Mouse (Mus musculus) midbrain, embryonic 10.5 days (tissue): ENCODE measurements around the gene Dzank1. TPM values are rescaled to one million over a fixed set of nuclear protein-coding genes. Genes with fewer than 3 reads are reported as not detected.
A peak's percentile ranks its signal among the peaks of the same experiment; 100 is the strongest.

Experiments
- DNase-seq: peaks from one replicate; pipeline ENCODE4 v3.0.0-alpha.2; 2017; ENCODE audit warnings: low spot score
- H3K27ac ChIP-seq: fragments of 300-500 bp; sonication (generic); replicated peaks from 2 replicates; pipeline ENCODE4 v1.5.1; 2016; ENCODE audit warnings: mild to moderate bottlenecking
- H3K27me3 ChIP-seq: fragments of 300-500 bp; sonication (generic); 2 replicates; pipeline ENCODE4 v1.6.1; 2016; ENCODE audit warnings: low read depth, mild to moderate bottlenecking; ENCODE audit not compliant: poor library complexity, severe bottlenecking
- H3K36me3 ChIP-seq: fragments of 300-500 bp; sonication (generic); 2 replicates; pipeline ENCODE4 v1.6.1; 2016; ENCODE audit warnings: mild to moderate bottlenecking, moderate library complexity
- H3K4me1 ChIP-seq: fragments of 300-500 bp; sonication (generic); 2 replicates; pipeline ENCODE4 v1.6.1; 2016
- H3K4me3 ChIP-seq: fragments of 300-500 bp; sonication (generic); 2 replicates; pipeline ENCODE4 v1.5.1; 2016; ENCODE audit warnings: mild to moderate bottlenecking, moderate library complexity
- H3K9me3 ChIP-seq: fragments of 300-500 bp; sonication (generic); replicated peaks from 2 replicates; pipeline ENCODE4 v1.6.1; 2016; ENCODE audit warnings: mild to moderate bottlenecking
- WGBS: fragments of 180-500 bp; shearing (Covaris S2); methylation state at CpG from one replicate; pipeline ENCODE4 v1.1.7; 2016; 5-methylcytosine and 5-hydroxymethylcytosine counted together
- polyA plus RNA-seq: library from polyadenylated mRNA; unstranded; fragments of >200 nt; fragmentation: Nextera tagmentation; extraction: Ambion mirVana; gene quantifications from 2 replicates; pipeline ENCODE4 v1.2.1, GENCODE M21; 2016

Gene Dzank1
- 1.8 and 2.8 TPM in 2 replicates for polyA plus RNA-seq

- peak within 1 kb of the TSS; percentile 93 for H3K27ac ChIP-seq
- peaks cover 31% of the 10 kb centered on the region for H3K27me3 ChIP-seq
- peaks cover 18% of the 10 kb centered on the region for H3K4me1 ChIP-seq
- DNase-seq: peak; percentile 97
- peaks cover 26% of the 10 kb centered on the region for H3K36me3 ChIP-seq
- peak within 1 kb of the TSS; percentile 98 for H3K4me3 ChIP-seq
- H3K9me3 ChIP-seq: no peaks in the 10 kb centered on the region
- whole genome bisulfite sequencing: under 1% methylated on average over 56 of the region's 56 CpGs
These were observed at the start of gene Dzank1, which contains the start of gene Polr3f for GRCm38 (mm10) chr2:144526981-144527820. TSS of gene Dzank1 (minus strand) at chr2:144527414. TSS of gene Polr3f (plus strand) at chr2:144527718.

- H3K27me3 ChIP-seq: no peaks in the 10 kb centered on the region
- H3K36me3 ChIP-seq: peaks cover 21% of the 10 kb centered on the region
- H3K9me3 ChIP-seq: no peaks in the 10 kb centered on the region
- DNase-seq: peak; percentile 95
- peak within 1 kb of the TSS; percentile 85 for H3K4me3 ChIP-seq
- under 1% methylated on average over 44 of the region's 44 CpGs for WGBS
- peak within 1 kb of the TSS; percentile 94 for H3K27ac ChIP-seq
- peaks cover 19% of the 10 kb centered on the region for H3K4me1 ChIP-seq
These were observed 28.8 kb upstream of the Dzank1 start, which contains the start of gene Sec23b for GRCm38 (mm10) chr2:144555820-144556552. TSS of gene Sec23b (plus strand) at chr2:144556229.

GRCm38 (mm10) chr2:144555286-144555819 is 28.1 kb upstream of the Dzank1 start:
- peak overlapping the region; percentile 85 for H3K4me3 ChIP-seq
- peaks cover 19% of the 10 kb centered on the region for H3K4me1 ChIP-seq
- H3K27me3 ChIP-seq: no peaks in the 10 kb centered on the region
- no peak for DNase-seq
- H3K9me3 ChIP-seq: no peaks in the 10 kb centered on the region
- 3% methylated on average over 14 of the region's 14 CpGs for WGBS
- H3K27ac ChIP-seq: peak overlapping the region; percentile 94
- peaks cover 16% of the 10 kb centered on the region for H3K36me3 ChIP-seq

- H3K4me3 ChIP-seq: no peak overlapping the region
- H3K27me3 ChIP-seq: no peaks in the 10 kb centered on the region
- no peaks in the 10 kb centered on the region for H3K9me3 ChIP-seq
- H3K36me3 ChIP-seq: peaks cover 2% of the 10 kb centered on the region; the same call in 1 of the 2 replicates
- no peak overlapping the region for H3K27ac ChIP-seq
- WGBS: 94% methylated on average over 3 of the region's 3 CpGs
- H3K4me1 ChIP-seq: peaks cover 28% of the 10 kb centered on the region
- no peak for DNase-seq
These were observed 26.7 kb upstream of the Dzank1 start for GRCm38 (mm10) chr2:144553905-144554304.

GRCm38 (mm10) chr2:144550529-144550928 is 23.3 kb upstream of the Dzank1 start, which contains the start of gene Rbbp9:
TSS of gene Rbbp9 (minus strand) at chr2:144550869.
- DNase-seq: peak; percentile 80
- WGBS: under 1% methylated on average over 17 of the region's 17 CpGs
- no peaks in the 10 kb centered on the region for H3K9me3 ChIP-seq
- no peaks in the 10 kb centered on the region for H3K27me3 ChIP-seq
- peaks cover 26% of the 10 kb centered on the region for H3K36me3 ChIP-seq
- H3K4me3 ChIP-seq: peak within 1 kb of the TSS; percentile 81
- peak within 1 kb of the TSS; percentile 93 for H3K27ac ChIP-seq
- peaks cover 16% of the 10 kb centered on the region for H3K4me1 ChIP-seq

- WGBS: 75% methylated on average over 4 of the region's 4 CpGs
- Histone ChIP-seq H3K27ac (no peak overlapping the region), H3K36me3 (peaks cover 56% of the 10 kb centered on the region), H3K4me1 (peaks cover 10% of the 10 kb centered on the region), H3K27me3 (no peaks in the 10 kb centered on the region), H3K9me3 (no peaks in the 10 kb centered on the region), H3K4me3 (no peak overlapping the region)
- DNase-seq: no peak
These were observed 20.3 kb upstream of the Dzank1 start for GRCm38 (mm10) chr2:144547559-144547958.

- H3K36me3 ChIP-seq: peaks cover 77% of the 10 kb centered on the region
- WGBS: 91% methylated on average over 1 of the region's 1 CpGs
- H3K27me3 ChIP-seq: no peaks in the 10 kb centered on the region
- no peak overlapping the region for H3K4me3 ChIP-seq
- H3K9me3 ChIP-seq: no peaks in the 10 kb centered on the region
- DNase-seq: no peak
- no peak overlapping the region for H3K27ac ChIP-seq
- peaks cover 10% of the 10 kb centered on the region for H3K4me1 ChIP-seq
These were observed 18.3 kb upstream of the Dzank1 start for GRCm38 (mm10) chr2:144545481-144545880.

GRCm38 (mm10) chr2:144545061-144545460 is 17.8 kb upstream of the Dzank1 start:
- H3K4me1 ChIP-seq: peaks cover 9% of the 10 kb centered on the region
- peaks cover 81% of the 10 kb centered on the region for H3K36me3 ChIP-seq
- no peak overlapping the region for H3K27ac ChIP-seq
- no peak for DNase-seq
- no peaks in the 10 kb centered on the region for H3K9me3 ChIP-seq
- no peak overlapping the region for H3K4me3 ChIP-seq
- H3K27me3 ChIP-seq: no peaks in the 10 kb centered on the region
- WGBS: 94% methylated on average over 2 of the region's 2 CpGs

GRCm38 (mm10) chr2:144544630-144545029 is 17.4 kb upstream of the Dzank1 start:
- Histone ChIP-seq H3K36me3 (peaks cover 85% of the 10 kb centered on the region), H3K9me3 (no peaks in the 10 kb centered on the region), H3K4me3 (no peak overlapping the region), H3K27ac (no peak overlapping the region), H3K27me3 (no peaks in the 10 kb centered on the region), H3K4me1 (peaks cover 5% of the 10 kb centered on the region; the same call in 1 of the 2 replicates)
- DNase-seq: no peak
- WGBS: 89% methylated on average over 6 of the region's 6 CpGs

- Histone ChIP-seq H3K4me1 (no peaks in the 10 kb centered on the region), H3K27ac (no peak overlapping the region), H3K27me3 (no peaks in the 10 kb centered on the region), H3K4me3 (no peak overlapping the region), H3K36me3 (peaks cover 95% of the 10 kb centered on the region), H3K9me3 (no peaks in the 10 kb centered on the region)
- WGBS: 93% methylated on average over 6 of the region's 6 CpGs
- DNase-seq: no peak
These were observed 16.5 kb upstream of the Dzank1 start for GRCm38 (mm10) chr2:144543670-144544069.

- Histone ChIP-seq H3K27me3 (no peaks in the 10 kb centered on the region), H3K9me3 (no peaks in the 10 kb centered on the region), H3K27ac (no peak overlapping the region), H3K36me3 (peaks cover 98% of the 10 kb centered on the region), H3K4me3 (no peak overlapping the region), H3K4me1 (no peaks in the 10 kb centered on the region)
- DNase-seq: no peak
- WGBS: 94% methylated on average over 4 of the region's 4 CpGs
These were observed 14.0 kb upstream of the Dzank1 start for GRCm38 (mm10) chr2:144541246-144541645.

GRCm38 (mm10) chr2:144537123-144537522 is 9.9 kb upstream of the Dzank1 start:
- Histone ChIP-seq H3K27me3 (no peaks in the 10 kb centered on the region), H3K36me3 (peaks cover 100% of the 10 kb centered on the region), H3K4me3 (no peak overlapping the region), H3K9me3 (peaks cover 8% of the 10 kb centered on the region; the same call in 1 of the 2 replicates), H3K27ac (no peak overlapping the region), H3K4me1 (no peaks in the 10 kb centered on the region)
- WGBS: 97% methylated on average over 7 of the region's 7 CpGs
- no peak for DNase-seq
